Mouse (Mus musculus) bone marrow, adult 2 months (tissue): ENCODE results near the gene Eif4b.

Experiments used
- CTCF ChIP-seq: fragments of 200-500 bp; IDR thresholded peaks from 2 replicates; pipeline ENCODE4 v1.5.1; 2011; ENCODE audit warnings: low read length, control low read depth; ENCODE audit not compliant: control insufficient read depth, insufficient read depth
- POLR2A ChIP-seq: fragments of 200-500 bp; IDR thresholded peaks from 2 replicates; pipeline ENCODE4 v1.6.1; 2011; ENCODE audit warnings: low read depth, mild to moderate bottlenecking, control low read depth, low read length, borderline replicate concordance; ENCODE audit not compliant: control insufficient read depth

DNA sequence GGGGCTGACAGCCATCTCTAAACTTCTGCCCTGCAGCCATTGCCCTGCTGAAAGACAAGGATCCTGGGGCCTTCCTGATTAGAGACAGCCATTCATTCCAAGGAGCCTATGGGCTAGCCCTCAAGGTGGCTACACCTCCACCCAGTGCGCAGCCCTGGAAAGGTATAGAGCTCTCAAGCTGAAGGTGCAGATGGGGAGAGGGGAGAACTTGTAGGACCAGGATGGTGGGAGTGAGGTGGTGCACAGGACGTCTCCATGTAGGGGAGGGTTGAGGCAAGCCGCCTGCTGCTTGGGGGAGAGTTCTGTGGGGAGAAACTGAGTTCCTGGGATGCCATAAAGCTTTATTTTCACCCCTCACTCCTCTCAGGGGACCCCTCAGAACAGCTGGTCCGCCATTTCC is 40.1 kb downstream of the Eif4b start:
- TF ChIP-seq POLR2A (no peak), CTCF (no peak)
